Mouse (Mus musculus): Measurements from ENCODE around the gene Ccdc187. TPM values are rescaled to one million over a fixed set of nuclear protein-coding genes. Genes with fewer than 3 reads are reported as not detected.

The Ccdc187 gene
- polyA plus RNA-seq, 1 experiment from 2014 or later, result 0.03 TPM

GRCm38 (mm10) chr2:26325386-26326181, 31.2 kb upstream of the Ccdc187 start:
- TF ChIP-seq CTCF (IDR thresholded peaks at IDR 0.05), result no peak
- ChIA-PET POLR2A (no interaction called here), CTCF (interaction anchor here (0.7 to 2.4 kb wide), 9 partner anchors 9 to 230 kb away, joined by 3 to 22 read pairs (median 4); partner anchors contain the start of genes Dnlz and Inpp5e)
- ATAC-seq, result peak; percentile 61
- in situ Hi-C loops (cut with MboI; ENCODE audit: low pct_unique_long_range_greater_than_20kb), result no loop called here
- DNase-seq (ENCODE audit: low read depth, low spot score), result no peak
- H3K27me3 ChIP-seq, result no peaks in the 10 kb centered on the region

- no peaks in the 10 kb centered on the region for H3K27me3 ChIP-seq
- ATAC-seq (no peak), DNase-seq (ENCODE audit: low read depth, low spot score) (no peak)
- TF ChIP-seq CTCF (IDR thresholded peaks at IDR 0.05), result no peak
- in situ Hi-C loops (cut with MboI; ENCODE audit: low pct_unique_long_range_greater_than_20kb), result no loop called here
- POLR2A ChIA-PET, result no interaction called here
- CTCF ChIA-PET, result interaction anchor here (1.3 to 2.4 kb wide), 6 partner anchors 8 to 84 kb away, joined by 3 to 22 read pairs (median 6); partner anchors contain the start of genes Dnlz and Inpp5e
These were observed 30.6 kb upstream of the Ccdc187 start for GRCm38 (mm10) chr2:26324917-26325316.

DNA sequence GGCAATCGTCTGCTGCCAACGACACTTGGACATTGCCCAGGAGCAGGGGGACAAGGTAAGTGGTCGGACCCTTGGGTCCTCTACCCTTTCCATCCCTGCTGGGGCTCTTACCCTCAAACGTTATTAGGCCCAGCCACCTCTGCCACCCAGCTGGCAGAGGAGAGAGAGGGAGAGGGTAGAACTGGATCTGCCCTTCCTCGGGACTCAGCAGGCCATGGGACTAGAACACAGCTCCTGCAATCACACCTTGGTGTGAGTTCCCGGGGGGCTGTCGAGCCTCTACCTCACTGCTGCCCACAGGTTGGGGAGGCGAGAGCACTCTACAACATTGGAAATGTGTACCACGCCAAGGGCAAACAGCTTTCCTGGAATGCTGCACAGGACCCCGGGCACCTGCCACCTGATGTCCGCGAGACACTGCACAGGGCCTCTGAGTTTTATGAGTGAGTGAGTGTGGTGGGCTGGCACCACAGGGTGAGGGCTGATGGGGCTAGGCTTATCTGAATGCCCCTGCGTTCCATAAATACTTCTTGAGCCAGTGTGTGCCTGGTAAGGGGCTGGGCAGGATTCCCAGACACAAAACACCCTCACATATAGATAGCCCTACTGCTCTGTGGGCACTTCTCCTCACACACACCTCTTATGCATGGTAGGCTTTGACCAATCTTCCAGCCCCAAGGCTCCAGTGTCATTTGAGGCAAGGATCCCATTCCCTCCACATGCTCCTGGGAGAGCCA, 29.4 kb upstream of the Ccdc187 start:
- in situ Hi-C loops (cut with MboI; ENCODE audit: low pct_unique_long_range_greater_than_20kb), result no loop called here
- ATAC-seq (no peak), DNase-seq (ENCODE audit: low read depth, low spot score) (no peak)
- ChIA-PET POLR2A (no interaction called here), CTCF (no interaction called here)
- TF ChIP-seq CTCF (IDR thresholded peaks at IDR 0.05), result no peak
- no peaks in the 10 kb centered on the region for H3K27me3 ChIP-seq

DNA sequence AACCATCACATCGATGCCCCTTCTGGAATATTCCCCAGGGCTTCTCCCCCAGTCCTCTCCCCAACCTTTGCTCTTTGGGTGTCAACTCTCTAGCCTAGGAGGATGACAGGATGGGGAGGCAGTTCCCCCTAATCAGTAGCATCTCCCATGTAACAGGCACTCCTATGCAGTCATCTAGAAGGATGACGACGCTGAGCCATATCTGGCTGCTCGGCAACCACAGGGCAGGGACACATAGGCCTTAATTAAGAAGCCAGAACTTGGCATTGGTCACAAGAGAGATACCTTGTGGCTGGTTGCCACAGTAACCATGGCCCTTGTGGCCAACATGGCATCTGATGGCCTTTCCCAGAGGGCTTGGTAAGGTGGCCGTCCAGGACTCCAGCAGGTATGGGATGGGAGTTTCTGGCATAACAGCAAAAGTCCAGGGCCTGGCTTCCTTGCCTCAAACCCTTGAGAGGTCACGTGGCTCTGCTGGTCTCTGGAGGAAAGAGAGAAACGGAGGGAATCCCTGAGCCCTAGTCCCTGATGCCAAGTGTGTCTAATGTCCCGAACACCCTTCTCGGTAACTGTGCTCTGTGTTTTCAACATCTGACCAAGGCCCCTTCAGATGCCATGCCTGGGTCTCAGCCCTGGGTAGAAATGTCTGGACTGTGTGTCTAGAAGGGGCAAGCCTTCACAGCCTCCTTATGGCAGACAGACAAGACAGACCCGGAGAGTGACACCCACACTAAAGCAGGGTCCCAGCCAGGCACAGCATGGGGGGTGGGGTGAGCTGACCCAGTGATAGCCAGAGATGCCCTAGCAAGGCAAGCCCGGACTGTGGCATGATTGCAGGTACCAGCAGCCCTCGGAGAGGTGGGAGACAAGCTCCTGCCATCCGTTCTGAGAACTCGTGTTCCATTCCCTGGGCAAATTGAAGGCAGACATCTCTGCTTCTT, 26.2 kb upstream of the Ccdc187 start:
- no peak for ATAC-seq
- in situ Hi-C loops (cut with MboI; ENCODE audit: low pct_unique_long_range_greater_than_20kb), result no loop called here
- POLR2A ChIA-PET, result interaction anchor here (0.7 kb wide), 1 partner anchor 89 kb away, joined by 3 read pairs; no protein-coding TSS in a partner anchor
- H3K27me3 ChIP-seq, result no peaks in the 10 kb centered on the region
- CTCF ChIA-PET, result no interaction called here
- no peak for TF ChIP-seq CTCF (IDR thresholded peaks at IDR 0.05)
- no peak for DNase-seq (ENCODE audit: low read depth, low spot score)

- no peaks in the 10 kb centered on the region for H3K27me3 ChIP-seq
- in situ Hi-C loops (cut with MboI; ENCODE audit: low pct_unique_long_range_greater_than_20kb), result loop anchor here (10.0 kb wide), 1 partner anchor 245 kb away; no protein-coding TSS in a partner anchor
- DNase-seq (ENCODE audit: low read depth, low spot score) (no peak), ATAC-seq (no peak)
- ChIA-PET CTCF (no interaction called here), POLR2A (interaction anchor here (0.7 to 1.6 kb wide), 2 partner anchors 33 to 90 kb away, joined by 3 to 4 read pairs; partner anchors contain the start of gene Dnlz)
- TF ChIP-seq CTCF (IDR thresholded peaks at IDR 0.05), result no peak
These were observed 25.3 kb upstream of the Ccdc187 start for GRCm38 (mm10) chr2:26319519-26320244.

DNA sequence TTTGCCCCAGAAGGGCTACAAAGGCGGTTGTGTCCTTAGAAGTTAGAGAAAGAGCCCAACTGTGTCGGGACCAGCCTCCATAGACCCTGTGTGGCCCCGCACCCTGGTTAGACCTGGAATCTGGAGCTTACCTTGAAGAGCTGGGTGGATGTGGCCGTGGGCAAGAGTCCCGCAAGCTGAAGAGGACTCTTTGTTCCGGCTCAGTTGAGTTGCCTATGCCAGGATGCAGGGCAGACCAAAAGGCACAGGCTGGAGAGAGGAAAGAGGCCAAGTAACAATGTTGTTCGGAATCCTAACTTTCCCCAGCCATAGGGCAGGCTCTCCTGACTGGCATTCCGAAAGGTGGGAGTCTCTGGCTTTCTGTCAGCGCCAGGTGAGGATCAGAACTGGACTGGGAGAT, 24.8 kb upstream of the Ccdc187 start:
- ChIA-PET POLR2A (interaction anchor here (1.6 kb wide), 1 partner anchor 33 kb away, joined by 4 read pairs; the partner anchor contains the start of gene Dnlz), CTCF (no interaction called here)
- ATAC-seq, result no peak
- in situ Hi-C loops (cut with MboI; ENCODE audit: low pct_unique_long_range_greater_than_20kb), result loop anchor here (10.0 kb wide), 1 partner anchor 246 kb away; no protein-coding TSS in a partner anchor
- no peaks in the 10 kb centered on the region for H3K27me3 ChIP-seq
- no peak for DNase-seq (ENCODE audit: low read depth, low spot score)
- no peak for TF ChIP-seq CTCF (IDR thresholded peaks at IDR 0.05)

DNA sequence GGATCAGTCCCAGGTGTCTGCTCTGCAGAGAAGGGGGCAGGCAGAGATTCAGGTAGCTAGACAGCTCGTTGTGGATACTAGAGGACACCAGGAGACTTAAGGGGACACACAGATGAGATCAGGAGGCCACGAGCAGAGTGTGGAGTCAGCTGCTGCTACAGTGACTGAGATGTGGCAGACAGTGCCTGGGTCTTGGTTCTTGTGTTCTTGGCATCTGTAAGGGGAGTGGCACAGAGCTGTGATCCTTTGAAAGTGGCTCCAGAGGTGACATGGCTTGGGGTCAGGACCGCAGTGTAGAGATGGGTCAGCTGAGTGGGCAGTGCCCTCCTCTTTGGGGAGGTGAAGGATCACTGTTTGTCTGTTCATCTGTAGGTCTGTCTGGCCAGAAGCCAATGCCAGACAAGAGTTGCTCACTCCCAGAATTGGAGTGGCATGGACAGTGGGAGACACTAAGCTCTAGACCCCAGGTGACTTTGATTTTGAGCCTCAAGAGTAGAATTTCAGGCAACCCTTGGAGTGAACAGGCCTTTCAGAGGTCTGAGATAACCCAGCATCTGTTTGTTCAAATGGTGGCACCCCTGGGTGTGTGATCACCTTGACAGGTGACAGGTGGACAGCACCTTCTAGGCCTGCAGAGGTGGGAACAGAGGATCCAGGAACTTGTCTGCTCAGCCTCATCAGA, 23.8 kb upstream of the Ccdc187 start:
- in situ Hi-C loops (cut with MboI; ENCODE audit: low pct_unique_long_range_greater_than_20kb), result loop anchor here (10.0 kb wide), 1 partner anchor 247 kb away; no protein-coding TSS in a partner anchor

GRCm38 (mm10) chr2:26317371-26317770, 23.0 kb upstream of the Ccdc187 start:
- ChIA-PET POLR2A (no interaction called here), CTCF (interaction anchor here (1.5 to 2.5 kb wide), 4 partner anchors 8 to 163 kb away, joined by 4 to 16 read pairs (median 5); partner anchors contain the start of gene Inpp5e)
- ATAC-seq (no peak), DNase-seq (ENCODE audit: low read depth, low spot score) (no peak)
- in situ Hi-C loops (cut with MboI; ENCODE audit: low pct_unique_long_range_greater_than_20kb), result loop anchor here (10.0 kb wide), 1 partner anchor 247 kb away; no protein-coding TSS in a partner anchor
- no peak for TF ChIP-seq CTCF (IDR thresholded peaks at IDR 0.05)
- H3K27me3 ChIP-seq, result no peaks in the 10 kb centered on the region

More for the DNA sequence above, 23.8 kb upstream of the Ccdc187 start:
- ChIA-PET CTCF (interaction anchor here (1.6 to 2.5 kb wide), 2 partner anchors 7 to 164 kb away, joined by 4 to 16 read pairs; no protein-coding TSS in a partner anchor), POLR2A (interaction anchor here (1.6 kb wide), 1 partner anchor 34 kb away, joined by 4 read pairs; the partner anchor contains the start of gene Dnlz)
- DNase-seq (ENCODE audit: low read depth, low spot score) (no peak), ATAC-seq (no peak)
- H3K27me3 ChIP-seq, result no peaks in the 10 kb centered on the region
- TF ChIP-seq CTCF (IDR thresholded peaks at IDR 0.05), result no peak

Data from Patski (cell line).